Mouse (Mus musculus): ENCODE measurements around the gene Wsb2.

- no peak for TF ChIP-seq EP300 (IDR thresholded peaks at IDR 0.05; ENCODE audit: insufficient read depth, low read depth, low read length)
- TF ChIP-seq POLR2A (IDR thresholded peaks at IDR 0.05; ENCODE audit: insufficient read depth, low read depth, low read length) = no peak
- no peak for TF ChIP-seq CTCF (IDR thresholded peaks at IDR 0.05)
Measured at GRCm38 (mm10) chr5:117357478-117358247, 559 bp downstream of the Wsb2 start.

All from heart, adult 2 months (tissue).